Comparison of ENCODE assay signal across 11 mouse cellular contexts in genomic region chr7:74386257-74386656, GRCm38 (mm10).
A peak's percentile ranks its signal among the peaks of the same experiment; 100 is the strongest.
DNase-seq lines count a peak whose midpoint lies in the region; ATAC-seq and TF ChIP-seq lines count a peak whose summit lies in the region.
"Had no signal": no experiment of that assay in that cellular context is flagged by ENCODE, and none has a peak within 500 bp of the region (broad histone marks: within the 10 kb centered on the region; RNA-seq: fewer than 3 reads in every experiment).

No protein-coding gene starts in this region.

- no peaks in the 10 kb centered on the region for H3K9me3 ChIP-seq in liver, postnatal 0 days (ENCODE audit: low read length)
- H3K9me3 ChIP-seq in liver, embryonic 12.5 days (replicated peaks): no peaks in the 10 kb centered on the region
- H3K9me3 ChIP-seq: liver, embryonic 13.5 days; stomach, embryonic 15.5 days had no signal

- H3K4me2 ChIP-seq in liver, postnatal 0 days (ENCODE audit: low read depth, low read length): no peak overlapping the region
- H3K4me2 ChIP-seq in liver, embryonic 12.5 days: no peak overlapping the region
- H3K4me2 ChIP-seq: liver, embryonic 13.5 days; stomach, embryonic 15.5 days had no signal

- 80% methylated on average over 5 of the region's 5 CpGs for WGBS in liver, postnatal 0 days (ENCODE audit: insufficient replicate concordance)
- 69% methylated on average over 5 of the region's 5 CpGs for WGBS in liver, embryonic 12.5 days (ENCODE audit: insufficient replicate concordance)

- no peak overlapping the region for H3K9ac ChIP-seq in liver, postnatal 0 days (replicated peaks)
- no peak overlapping the region for H3K9ac ChIP-seq in liver, embryonic 12.5 days
- H3K9ac ChIP-seq: liver, embryonic 13.5 days; stomach, embryonic 15.5 days had no signal

- no peak overlapping the region for H3K27ac ChIP-seq in liver, postnatal 0 days (ENCODE audit: low read depth)
- H3K27ac ChIP-seq in liver, embryonic 12.5 days: no peak overlapping the region
- H3K27ac ChIP-seq: liver, embryonic 13.5 days; stomach, embryonic 15.5 days had no signal

- no peaks in the 10 kb centered on the region for H3K4me1 ChIP-seq in liver, postnatal 0 days (ENCODE audit: insufficient read depth)
- H3K4me1 ChIP-seq in liver, embryonic 12.5 days: no peaks in the 10 kb centered on the region
- H3K4me1 ChIP-seq: liver, embryonic 13.5 days had no signal

- no peak for TF ChIP-seq EP300 in liver, postnatal 0 days (IDR thresholded peaks at IDR 0.05; ENCODE audit: low read depth)

- no peaks in the 10 kb centered on the region for H3K36me3 ChIP-seq in liver, postnatal 0 days (replicated peaks; ENCODE audit: insufficient read depth, low read length)
- no peaks in the 10 kb centered on the region for H3K36me3 ChIP-seq in liver, embryonic 12.5 days
- H3K36me3 ChIP-seq: liver, embryonic 13.5 days; stomach, embryonic 15.5 days had no signal

- no peaks in the 10 kb centered on the region for H3K27me3 ChIP-seq in liver, postnatal 0 days (ENCODE audit: insufficient read depth, low read length)
- no peaks in the 10 kb centered on the region for H3K27me3 ChIP-seq in liver, embryonic 12.5 days (replicated peaks)
- H3K27me3 ChIP-seq: liver, embryonic 13.5 days; stomach, embryonic 15.5 days had no signal

- ATAC-seq in liver, postnatal 0 days: no peak
- ATAC-seq in liver, embryonic 12.5 days: no peak

- TF ChIP-seq CTCF in liver, postnatal 0 days (IDR thresholded peaks at IDR 0.05; ENCODE audit: low read depth): no peak

- H3K4me3 ChIP-seq in liver, postnatal 0 days (ENCODE audit: low read depth, low read length): no peak overlapping the region
- no peak overlapping the region for H3K4me3 ChIP-seq in liver, embryonic 12.5 days
- H3K4me3 ChIP-seq: liver, embryonic 13.5 days; myocyte; stomach, embryonic 15.5 days had no signal

- peak; percentile 45 for DNase-seq in gastrocnemius, postnatal 10 days
- DNase-seq in gastrocnemius, adult 18-20 months (ENCODE audit: low spot score): no peak
- DNase-seq in liver, postnatal 0 days: peak; percentile 19
- DNase-seq in cerebellum, adult 9-11 months: peak; percentile 97
- DNase-seq in kidney, postnatal 4 days: peak; percentile 31 to 44
- no peak for DNase-seq in urinary bladder, adult 2 months (ENCODE audit: low spot score)
- DNase-seq in neural tube, embryonic 10.5 days (ENCODE audit: extremely low spot score, low spot score): no peak
- DNase-seq: liver, embryonic 13.5 days had no signal

Comparison
In these comparisons a context has a peak if more than half of its experiments do, and no peak if none do; other contexts are left out.
1. DNase-seq: peak in gastrocnemius, postnatal 10 days (single experiment), liver, postnatal 0 days (single experiment), cerebellum, adult 9-11 months (single experiment) and kidney, postnatal 4 days (2 of 2); none in gastrocnemius, adult 18-20 months (single experiment), urinary bladder, adult 2 months (single experiment) and neural tube, embryonic 10.5 days (single experiment).